In the genomic region with DNA sequence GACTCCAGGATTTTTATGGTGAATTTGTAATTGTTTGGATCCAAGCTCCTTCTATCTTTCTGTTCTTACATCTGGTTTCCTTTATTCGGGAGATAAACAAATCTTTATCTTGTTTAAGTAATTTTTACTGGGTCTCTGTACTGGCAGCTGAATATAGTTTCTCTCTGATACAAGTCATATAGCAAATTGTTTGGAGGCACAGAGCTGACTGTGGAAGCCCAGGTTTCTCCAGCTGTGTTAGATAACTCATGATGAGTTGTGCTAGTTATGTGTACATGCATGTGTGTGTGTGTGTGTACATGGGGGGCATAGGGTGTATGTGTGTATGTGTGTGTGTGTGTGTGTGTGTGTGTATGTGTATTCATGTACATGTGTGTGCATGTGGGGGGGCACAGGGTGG, we compare ENCODE assay signal across 11 mouse cellular contexts.
"Had no signal": no experiment of that assay in that cellular context is flagged by ENCODE, and none has a peak within 500 bp of the region (broad histone marks: within the 10 kb centered on the region; RNA-seq: fewer than 3 reads in every experiment).

No protein-coding gene starts in this region.

- H3K27me3 ChIP-seq: limb, embryonic 12.5 days; liver, embryonic 13.5 days had no signal

- H3K9me3 ChIP-seq: limb, embryonic 12.5 days; liver, embryonic 13.5 days; midbrain, embryonic 13.5 days had no signal

- ATAC-seq: liver, postnatal 0 days; midbrain, embryonic 13.5 days had no signal

- H3K4me3 ChIP-seq: layer of hippocampus, adult 2 months; limb, embryonic 12.5 days; liver, embryonic 13.5 days; midbrain, embryonic 13.5 days had no signal

- H3K36me3 ChIP-seq: limb, embryonic 12.5 days; liver, embryonic 13.5 days; midbrain, embryonic 13.5 days had no signal

- H3K9ac ChIP-seq: limb, embryonic 12.5 days; liver, embryonic 13.5 days; liver, postnatal 0 days; midbrain, embryonic 13.5 days had no signal

- DNase-seq: kidney, adult 9 months; kidney, postnatal 4 days; liver; liver, embryonic 13.5 days; liver, postnatal 0 days; right cerebral cortex, postnatal 14 days; thymus, adult 2 months; thymus, postnatal 25 days had no signal

- H3K4me2 ChIP-seq: limb, embryonic 12.5 days; liver, embryonic 13.5 days; midbrain, embryonic 13.5 days had no signal

- H3K27ac ChIP-seq: layer of hippocampus, adult 2 months; limb, embryonic 12.5 days; liver, embryonic 13.5 days; midbrain, embryonic 13.5 days had no signal
